ENCODE assay signal across 8 mouse cellular contexts in genomic region chr1:81301661-81302060, GRCm38 (mm10).
DNase-seq lines count a peak whose midpoint lies in the region; ATAC-seq and TF ChIP-seq lines count a peak whose summit lies in the region.

No protein-coding gene starts in this region.

- no peak overlapping the region for H3K4me3 ChIP-seq in kidney, postnatal 0 days (replicated peaks; ENCODE audit: low read depth, low read length)
- no peak overlapping the region for H3K4me3 ChIP-seq in embryonic facial prominence, embryonic 11.5 days (ENCODE audit: low read depth, low read length)
- H3K4me3 ChIP-seq in neural tube, embryonic 13.5 days: no peak overlapping the region
- no peak overlapping the region for H3K4me3 ChIP-seq in heart, embryonic 11.5 days (ENCODE audit: low read depth, low read length)

- no peaks in the 10 kb centered on the region for H3K4me1 ChIP-seq in kidney, postnatal 0 days (replicated peaks; ENCODE audit: insufficient read depth, low read length)
- no peaks in the 10 kb centered on the region for H3K4me1 ChIP-seq in embryonic facial prominence, embryonic 11.5 days (ENCODE audit: control insufficient read depth, insufficient read depth, low read length)
- no peaks in the 10 kb centered on the region for H3K4me1 ChIP-seq in neural tube, embryonic 13.5 days (replicated peaks)
- H3K4me1 ChIP-seq in heart, embryonic 11.5 days (ENCODE audit: control insufficient read depth, insufficient read depth, low read length): no peaks in the 10 kb centered on the region

- no peak overlapping the region for H3K4me2 ChIP-seq in kidney, postnatal 0 days (ENCODE audit: low read length)
- H3K4me2 ChIP-seq in embryonic facial prominence, embryonic 11.5 days (ENCODE audit: low read depth, low read length): no peak overlapping the region
- no peak overlapping the region for H3K4me2 ChIP-seq in neural tube, embryonic 13.5 days
- H3K4me2 ChIP-seq in heart, embryonic 11.5 days: no peak overlapping the region

- ATAC-seq in kidney, postnatal 0 days (replicated peaks; ENCODE audit: low FRiP score, low read depth): no peak; the same call in 1 of the 2 replicates
- ATAC-seq in embryonic facial prominence, embryonic 11.5 days (replicated peaks; ENCODE audit: insufficient number of reproducible peaks, low FRiP score, low TSS enrichment, low read depth): no peak
- peak; percentile 70; the same call in 1 of the 2 replicates for ATAC-seq in neural tube, embryonic 13.5 days (ENCODE audit: low read depth)
- no peak for ATAC-seq in heart, embryonic 11.5 days (replicated peaks; ENCODE audit: insufficient number of reproducible peaks, low FRiP score, low TSS enrichment)

- H3K36me3 ChIP-seq in kidney, postnatal 0 days (ENCODE audit: insufficient read depth, low read length): no peaks in the 10 kb centered on the region
- no peaks in the 10 kb centered on the region for H3K36me3 ChIP-seq in embryonic facial prominence, embryonic 11.5 days (replicated peaks; ENCODE audit: control insufficient read depth, insufficient read depth, low read depth, low read length)
- no peaks in the 10 kb centered on the region for H3K36me3 ChIP-seq in neural tube, embryonic 13.5 days
- H3K36me3 ChIP-seq in heart, embryonic 11.5 days (ENCODE audit: control insufficient read depth, insufficient read depth, low read length): no peaks in the 10 kb centered on the region

- no peaks in the 10 kb centered on the region for H3K27me3 ChIP-seq in kidney, postnatal 0 days (ENCODE audit: insufficient read depth, low read length)
- no peaks in the 10 kb centered on the region for H3K27me3 ChIP-seq in embryonic facial prominence, embryonic 11.5 days (ENCODE audit: control insufficient read depth, insufficient read depth, low read length)
- H3K27me3 ChIP-seq in neural tube, embryonic 13.5 days: no peaks in the 10 kb centered on the region
- H3K27me3 ChIP-seq in heart, embryonic 11.5 days (ENCODE audit: control insufficient read depth, insufficient read depth, low read length): no peaks in the 10 kb centered on the region

- H3K9me3 ChIP-seq in kidney, postnatal 0 days (replicated peaks; ENCODE audit: low read length): no peaks in the 10 kb centered on the region
- no peaks in the 10 kb centered on the region for H3K9me3 ChIP-seq in embryonic facial prominence, embryonic 11.5 days (replicated peaks; ENCODE audit: control insufficient read depth, low read length)
- no peaks in the 10 kb centered on the region for H3K9me3 ChIP-seq in neural tube, embryonic 13.5 days
- no peaks in the 10 kb centered on the region for H3K9me3 ChIP-seq in heart, embryonic 11.5 days (replicated peaks; ENCODE audit: control insufficient read depth, low read length)

- H3K27ac ChIP-seq in kidney, postnatal 0 days: no peak overlapping the region
- no peak overlapping the region for H3K27ac ChIP-seq in embryonic facial prominence, embryonic 11.5 days (replicated peaks; ENCODE audit: low read depth, low read length)
- H3K27ac ChIP-seq in neural tube, embryonic 13.5 days (replicated peaks): no peak overlapping the region
- no peak overlapping the region for H3K27ac ChIP-seq in heart, embryonic 11.5 days (ENCODE audit: low read depth, low read length)

- TF ChIP-seq CTCF in kidney, postnatal 0 days (IDR thresholded peaks at IDR 0.05; ENCODE audit: low read depth): peak; percentile 67

- 7% methylated on average over 2 of the region's 2 CpGs for WGBS in kidney, postnatal 0 days
- WGBS in embryonic facial prominence, embryonic 11.5 days: 6% methylated on average over 2 of the region's 2 CpGs
- WGBS in neural tube, embryonic 13.5 days: 8% methylated on average over 2 of the region's 2 CpGs
- WGBS in heart, embryonic 11.5 days (ENCODE audit: insufficient replicate concordance): 2% methylated on average over 2 of the region's 2 CpGs

- no peak overlapping the region for H3K9ac ChIP-seq in kidney, postnatal 0 days (ENCODE audit: low read depth, low read length)
- H3K9ac ChIP-seq in embryonic facial prominence, embryonic 11.5 days (replicated peaks; ENCODE audit: low read length): no peak overlapping the region
- no peak overlapping the region for H3K9ac ChIP-seq in neural tube, embryonic 13.5 days
- no peak overlapping the region for H3K9ac ChIP-seq in heart, embryonic 11.5 days (ENCODE audit: low read depth, low read length)

- DNase-seq in kidney, postnatal 0 days (ENCODE audit: low spot score): peak; percentile 74
- no peak for DNase-seq in kidney, adult 18-20 months
- DNase-seq in ZHBTc4 (ENCODE audit: low read depth, low spot score): peak; percentile 56
- DNase-seq in embryonic facial prominence, embryonic 11.5 days (ENCODE audit: low spot score): peak; percentile 81
- DNase-seq in layer of hippocampus, postnatal 10 days (ENCODE audit: low spot score in 2 of 2): peak; percentile 52 to 68
- no peak for DNase-seq in gastrocnemius, postnatal 4 days (ENCODE audit: low spot score in 2 of 2)

Comparison
In these comparisons a context has a peak if more than half of its experiments do, and no peak if none do; other contexts are left out.
1. DNase-seq: peak in kidney, postnatal 0 days (single experiment), ZHBTc4 (single experiment), embryonic facial prominence, embryonic 11.5 days (single experiment) and layer of hippocampus, postnatal 10 days (2 of 2); none in kidney, adult 18-20 months (single experiment) and gastrocnemius, postnatal 4 days (0 of 2).